Mouse (Mus musculus) c-Kit-positive CD71-positive TER-119-positive erythroid progenitor cells, embryonic 14.5 days (primary cell): ENCODE results near the gene Fxyd1.

ENCODE experiments used
- DNase-seq: peaks from one replicate; pipeline ENCODE4 v3.0.0-alpha.2; 2013; ENCODE audit warnings: low spot score

Fxyd1 gene

DNA sequence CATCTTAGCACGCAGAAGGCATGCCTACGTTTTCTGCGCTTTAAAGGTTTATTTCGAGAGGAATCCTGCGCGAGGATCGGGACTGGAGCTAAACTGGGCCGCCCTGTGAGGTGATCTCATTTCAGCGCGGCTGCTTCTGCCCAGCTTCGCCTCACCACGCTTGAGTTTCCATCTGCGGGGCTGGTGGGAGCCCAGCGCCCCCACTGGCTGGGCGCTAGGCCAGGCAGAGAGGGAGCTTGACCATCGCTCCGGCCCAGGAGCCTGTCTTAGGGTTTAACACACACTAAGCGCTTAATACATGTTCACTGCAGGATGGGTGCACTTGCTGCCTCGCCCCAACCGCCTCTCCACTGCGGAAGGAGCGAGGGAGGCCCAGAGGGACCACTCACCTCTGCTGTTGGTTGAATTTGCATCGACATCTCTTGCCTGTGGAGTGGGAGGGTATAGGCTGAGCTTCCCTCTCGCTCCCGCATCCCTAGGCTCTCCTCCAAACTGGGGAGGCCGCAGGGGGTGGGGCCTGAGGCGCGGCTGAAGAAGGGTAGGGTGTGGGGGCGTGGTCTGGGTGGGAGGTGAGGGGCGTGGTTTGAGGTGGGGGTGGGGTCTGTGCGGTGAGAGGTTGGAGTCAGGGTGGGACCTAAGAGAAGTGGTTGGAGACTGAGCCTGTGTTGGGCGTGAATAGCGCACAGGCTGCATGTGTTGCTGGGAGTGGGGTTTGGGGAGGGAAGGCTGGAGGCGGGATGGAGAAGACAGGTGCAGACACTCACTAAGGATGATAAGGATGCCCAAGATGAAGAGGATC, 4.2 kb downstream of the Fxyd1 start:
- DNase-seq, result no peak

DNA sequence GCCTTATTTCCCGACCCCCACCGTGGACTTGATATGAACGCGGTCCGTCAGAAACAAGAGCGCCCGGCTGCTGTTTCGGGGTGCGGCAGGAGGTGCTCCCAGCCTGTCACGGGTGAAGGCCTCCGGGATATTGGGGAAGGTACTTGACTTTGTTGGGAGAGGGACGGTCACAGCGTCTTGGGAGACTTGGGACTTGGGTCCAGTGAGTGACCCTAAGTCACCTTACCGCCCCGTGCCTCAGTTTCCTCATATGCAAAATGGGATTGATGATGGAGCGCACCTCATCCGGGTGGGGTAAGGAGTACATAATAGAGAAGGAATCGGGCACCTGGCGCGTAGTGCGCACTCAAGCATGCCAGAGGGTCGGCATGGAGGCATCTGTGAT, 4.8 kb downstream of the Fxyd1 start:
- no peak for DNase-seq

DNA sequence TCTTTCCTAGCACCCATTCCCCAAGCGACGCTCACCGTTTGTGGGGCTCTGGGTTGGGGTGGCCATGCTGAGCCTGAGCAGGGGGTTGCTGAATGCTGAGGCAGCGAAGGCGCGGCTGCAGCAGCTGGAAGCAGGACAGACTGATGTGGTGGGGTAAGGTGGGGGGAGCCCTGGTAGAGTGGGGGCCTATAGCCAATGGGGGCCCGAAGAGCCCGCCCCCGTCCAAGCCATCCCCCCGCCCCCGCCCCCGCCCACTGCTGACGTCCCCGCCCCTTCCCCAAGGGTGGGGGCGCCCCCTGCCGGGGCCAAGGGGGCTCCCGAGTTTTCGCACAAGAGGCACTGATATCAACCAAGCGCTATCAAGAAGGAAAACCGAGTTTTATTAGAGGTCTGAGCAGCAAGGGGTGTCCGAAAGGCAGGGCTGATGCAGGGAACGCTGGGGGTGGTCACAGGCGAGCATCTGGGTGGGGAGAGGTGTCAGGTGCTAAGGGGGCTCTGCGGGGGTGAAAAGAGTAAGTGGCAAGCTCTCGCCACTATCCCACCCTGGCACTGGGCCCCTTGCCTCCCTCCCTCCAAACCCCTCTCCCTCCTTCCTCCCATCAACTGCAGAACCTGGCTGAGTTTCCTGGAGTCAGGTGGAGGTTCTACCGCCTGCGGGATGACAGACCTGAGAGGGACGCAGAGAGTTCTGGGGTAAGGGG, 5.5 kb downstream of the Fxyd1 start, which contains the start of gene Fxyd7:
Fxyd7 (minus strand) TSS at position 147 of the 701 bp plus-strand sequence.
- no peak for DNase-seq

DNA sequence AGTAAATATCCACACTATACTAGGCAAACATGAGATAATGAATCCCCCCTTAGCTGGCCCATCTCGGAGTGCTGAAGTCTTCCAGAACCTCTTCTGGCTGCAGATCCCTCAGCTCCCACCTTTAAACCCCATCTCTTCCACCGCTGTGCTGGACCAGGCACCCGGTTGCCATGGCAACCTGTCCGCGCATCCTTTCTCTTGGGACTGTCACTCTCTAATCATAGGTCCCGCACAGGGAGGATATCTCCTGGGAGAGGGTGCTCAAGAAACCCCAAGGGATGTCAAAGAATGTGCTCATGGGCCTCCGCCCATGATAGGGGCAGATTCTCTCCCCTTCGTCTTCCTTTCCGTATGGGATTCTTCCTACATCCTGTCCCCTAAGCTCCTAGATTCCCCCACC, 6.1 kb downstream of the Fxyd1 start:
- no peak for DNase-seq

- no peak for DNase-seq
These were observed 6.5 kb downstream of the Fxyd1 start for GRCm38 (mm10) chr7:31050487-31050886.

- no peak for DNase-seq
These were observed 7.1 kb downstream of the Fxyd1 start for GRCm38 (mm10) chr7:31049846-31050281.

- no peak for DNase-seq
These were observed 7.7 kb downstream of the Fxyd1 start for GRCm38 (mm10) chr7:31049135-31049845.

DNA sequence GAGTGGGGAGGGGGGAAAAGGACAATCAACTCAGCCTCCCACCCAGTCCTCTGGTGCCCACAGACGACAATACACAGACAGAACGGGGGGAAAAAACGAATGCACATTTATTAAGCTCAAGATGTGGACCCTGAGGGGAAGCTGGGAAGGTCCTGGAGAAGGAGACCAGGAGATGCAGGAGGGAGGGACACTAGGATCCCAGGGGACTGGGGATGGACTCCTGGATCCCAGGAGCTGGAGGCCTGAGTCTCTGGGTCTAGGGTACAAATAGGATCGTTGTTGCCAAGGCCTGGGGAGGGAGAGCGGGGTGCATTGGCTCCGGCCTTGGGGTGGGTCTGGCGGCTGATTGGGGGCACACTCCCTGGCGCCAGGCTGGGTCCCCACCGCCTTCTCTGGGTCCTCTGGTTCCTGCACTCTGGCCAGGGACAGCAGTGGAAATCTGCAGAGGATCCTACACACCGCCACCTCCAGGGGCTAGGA, 14.5 kb downstream of the Fxyd1 start, which contains the start of gene Fxyd5:
Fxyd5 (minus strand) TSS at position 51 of the 480 bp plus-strand sequence.
- no peak for DNase-seq

GRCm38 (mm10) chr7:31041662-31042315, 15.2 kb downstream of the Fxyd1 start:
- no peak for DNase-seq

DNA sequence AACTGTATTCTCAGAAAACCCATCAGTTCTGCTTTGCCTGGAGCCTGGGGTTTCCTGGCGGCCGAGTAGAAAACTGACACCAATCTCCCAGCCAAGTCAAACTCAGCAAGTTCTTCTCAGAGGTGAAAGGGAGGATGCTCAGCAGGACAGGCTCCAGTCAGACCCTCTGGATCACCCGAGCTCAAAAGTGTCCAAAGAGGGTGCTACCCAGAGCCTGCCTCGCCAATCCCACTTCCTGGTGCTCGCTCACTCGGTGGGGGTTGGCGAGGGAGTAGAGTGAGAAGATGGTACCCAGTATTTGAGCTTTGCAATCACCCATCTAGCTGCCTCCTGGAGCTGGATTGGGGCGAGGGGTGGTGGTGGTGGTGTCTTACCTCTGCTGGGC, 16.0 kb downstream of the Fxyd1 start:
- DNase-seq, result no peak

DNA sequence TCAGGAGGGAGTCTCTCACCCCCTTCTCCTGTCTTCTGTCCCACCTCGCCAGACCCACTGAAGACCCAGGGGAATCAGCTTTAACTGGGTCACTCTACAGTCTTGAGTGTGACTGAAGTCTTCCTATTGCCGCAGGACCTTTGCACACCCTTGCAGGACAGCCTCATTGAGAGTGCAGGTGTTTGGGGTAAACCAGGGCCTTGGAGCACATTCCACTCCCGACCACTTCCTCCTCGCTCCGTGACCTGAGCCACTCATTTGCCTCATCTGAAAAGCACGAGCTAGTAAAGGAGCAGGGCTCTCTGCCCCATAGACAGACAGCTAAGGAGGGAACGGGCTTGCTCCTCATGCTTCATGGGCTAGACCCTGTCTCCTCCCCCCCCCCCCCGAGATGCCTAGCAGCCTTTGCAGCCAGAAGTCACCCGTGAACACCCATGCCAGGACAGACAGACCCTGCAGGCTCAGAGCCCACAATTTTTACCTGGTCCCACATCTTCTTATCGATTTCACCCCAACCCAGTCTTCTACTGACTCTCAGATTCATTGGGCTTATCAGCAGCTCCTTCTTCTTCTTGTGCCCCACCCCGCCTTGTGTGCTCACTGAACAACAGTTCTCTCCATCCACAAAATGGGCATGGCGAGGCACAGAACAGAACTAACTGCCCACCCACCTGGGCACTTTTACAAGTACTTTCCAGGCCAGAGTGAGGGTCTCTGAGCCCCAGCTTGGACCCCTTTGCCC, 16.5 kb downstream of the Fxyd1 start:
- DNase-seq, result no peak

DNA sequence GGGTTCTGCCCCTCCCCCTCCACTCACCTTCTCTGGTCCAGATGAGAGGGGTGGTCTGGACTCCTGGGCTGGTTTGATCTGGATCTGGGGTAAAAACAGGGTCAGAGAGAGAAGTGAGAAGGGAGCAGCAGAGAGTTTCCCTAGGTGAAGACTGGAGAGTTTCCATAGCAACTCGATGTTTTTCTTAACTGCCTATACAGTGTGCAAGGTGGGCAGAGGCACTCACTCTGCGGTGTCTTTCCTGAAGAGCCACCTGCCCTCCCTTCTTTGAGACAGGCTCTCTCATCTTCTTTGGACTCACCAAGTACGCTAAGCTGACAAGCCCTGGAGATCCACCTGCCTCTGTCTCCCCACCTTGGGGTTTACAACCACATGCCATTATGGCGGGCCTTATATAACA, 18.0 kb downstream of the Fxyd1 start:
- DNase-seq, result no peak

GRCm38 (mm10) chr7:31037675-31038074, 19.3 kb downstream of the Fxyd1 start:
- no peak for DNase-seq

GRCm38 (mm10) chr7:31036917-31037316, 20.1 kb downstream of the Fxyd1 start:
- DNase-seq, result no peak

- DNase-seq, result no peak
These were observed 21.7 kb downstream of the Fxyd1 start for GRCm38 (mm10) chr7:31035291-31035690.

- no peak for DNase-seq
These were observed 22.2 kb downstream of the Fxyd1 start for GRCm38 (mm10) chr7:31034789-31035188.

GRCm38 (mm10) chr7:31033409-31034165, 23.4 kb downstream of the Fxyd1 start:
- no peak for DNase-seq

GRCm38 (mm10) chr7:31031731-31032130, 25.3 kb downstream of the Fxyd1 start:
- no peak for DNase-seq

DNA sequence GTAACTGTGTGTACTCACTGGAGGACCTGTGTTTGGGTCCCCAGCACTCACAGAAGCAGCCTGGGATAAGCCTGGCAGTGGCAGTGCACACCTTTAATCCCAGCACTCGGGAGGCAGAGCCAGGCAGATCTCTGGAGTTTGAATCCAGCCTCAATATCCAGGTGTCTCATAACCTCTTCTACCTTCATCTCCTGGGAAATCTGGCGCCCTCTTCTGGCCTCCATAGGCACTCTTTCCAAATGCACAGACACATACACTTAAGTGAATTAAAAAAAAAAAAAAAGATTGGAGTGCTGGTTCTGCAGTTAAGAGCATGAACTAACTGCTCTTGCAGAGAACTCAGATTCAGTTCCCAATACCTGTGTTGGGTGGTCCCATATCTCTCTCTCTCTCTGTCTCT, 26.3 kb downstream of the Fxyd1 start:
- no peak for DNase-seq

DNA sequence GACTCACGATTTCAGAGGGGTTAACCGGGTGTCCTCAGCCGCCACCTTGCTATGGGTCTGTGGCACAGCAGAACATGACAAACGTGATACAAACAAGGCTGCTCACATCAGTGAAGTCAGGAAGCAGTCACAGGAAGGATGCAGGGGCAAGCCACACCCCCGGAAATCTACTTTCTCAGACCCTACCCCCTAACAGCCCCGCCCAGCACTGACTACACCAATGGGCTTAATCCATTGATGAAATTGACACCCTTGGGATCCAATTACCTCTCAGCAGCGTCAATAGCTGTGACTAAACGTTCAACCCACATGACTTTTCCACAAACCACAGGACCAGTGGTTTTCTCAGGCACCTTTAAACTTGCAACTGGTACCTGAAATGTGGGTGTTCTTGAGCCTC, 28.4 kb downstream of the Fxyd1 start:
- no peak for DNase-seq
